Mouse (Mus musculus) olfactory bulb, adult 2 months (tissue): ENCODE measurements at regions not wholly inside any gene's neighbourhood (a gene's known extent, or its start where the extent isn't known, plus 50 kb on each side); places are given as distances from the start of the nearest gene placed in this dataset.

Experiments
- H3K27ac ChIP-seq: fragments of 200-500 bp; 2 replicates; pipeline ENCODE4 v1.5.1; 2012; ENCODE audit warnings: low read depth, low read length; ENCODE audit not compliant: insufficient read depth
- H3K4me1 ChIP-seq: fragments of 200-500 bp; 2 replicates; pipeline ENCODE4 v1.6.1; 2012; ENCODE audit warnings: low read length; ENCODE audit not compliant: control insufficient read depth, insufficient read depth
- H3K4me3 ChIP-seq: fragments of 200-500 bp; 2 replicates; pipeline ENCODE4 v1.5.1; 2012; ENCODE audit warnings: mild to moderate bottlenecking, low read depth, low read length, moderate library complexity; ENCODE audit not compliant: insufficient read depth
- CTCF ChIP-seq: fragments of 200-500 bp; IDR thresholded peaks from 2 replicates; pipeline ENCODE4 v1.5.1; 2012; ENCODE audit warnings: low read depth, mild to moderate bottlenecking, low read length, moderate library complexity; ENCODE audit not compliant: insufficient read depth
- POLR2A ChIP-seq: fragments of 200-500 bp; IDR thresholded peaks from 2 replicates; pipeline ENCODE4 v1.6.1; 2012; ENCODE audit warnings: mild to moderate bottlenecking, low read depth, low read length, moderate library complexity; ENCODE audit not compliant: insufficient read depth
- WGBS: fragments of 180-500 bp; shearing (Covaris S2); methylation state at CpG from one replicate; pipeline ENCODE4 v1.1.7; 2018; 5-methylcytosine and 5-hydroxymethylcytosine counted together

DNA sequence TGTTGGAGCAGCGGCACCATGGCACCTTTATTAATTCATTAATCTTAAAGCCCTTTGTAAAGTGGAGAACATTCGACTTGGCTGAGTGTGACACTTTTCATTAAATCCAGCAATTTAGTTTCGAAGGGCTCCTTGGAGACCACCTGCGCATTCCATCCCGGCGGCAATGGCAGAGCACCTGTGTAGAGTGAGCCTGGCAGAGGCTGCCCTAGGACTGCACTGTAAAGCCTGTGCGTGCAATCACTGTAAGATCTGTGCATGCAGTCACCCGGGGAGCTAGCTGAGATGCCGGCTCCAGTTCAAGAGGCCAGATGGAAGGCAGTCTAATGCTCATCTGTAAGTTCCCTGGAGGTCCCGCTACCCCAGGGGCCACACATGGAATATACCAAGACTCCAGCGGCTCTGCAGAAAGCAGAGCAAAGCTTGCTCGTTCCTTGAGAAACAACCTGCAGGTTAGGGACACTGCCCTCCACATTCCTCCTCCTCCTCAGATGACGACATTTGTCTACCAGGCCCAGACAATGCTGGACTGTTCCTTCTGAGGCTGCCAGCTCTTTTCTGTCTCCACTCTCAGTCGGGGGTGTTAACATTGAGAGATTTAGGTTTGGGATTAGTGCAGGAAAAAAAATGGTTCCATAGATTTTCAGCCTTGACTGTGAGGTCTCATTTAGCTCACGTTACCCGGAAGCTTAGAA lies 65.2 kb upstream of the Mkln1 start:
- Histone ChIP-seq H3K4me1 (peaks cover 20% of the 10 kb centered on the region), H3K4me3 (no peak overlapping the region), H3K27ac (no peak overlapping the region)
- WGBS: 67% methylated on average over 16 of the region's 16 CpGs
- no peak for TF ChIP-seq POLR2A
- TF ChIP-seq CTCF: no peak

DNA sequence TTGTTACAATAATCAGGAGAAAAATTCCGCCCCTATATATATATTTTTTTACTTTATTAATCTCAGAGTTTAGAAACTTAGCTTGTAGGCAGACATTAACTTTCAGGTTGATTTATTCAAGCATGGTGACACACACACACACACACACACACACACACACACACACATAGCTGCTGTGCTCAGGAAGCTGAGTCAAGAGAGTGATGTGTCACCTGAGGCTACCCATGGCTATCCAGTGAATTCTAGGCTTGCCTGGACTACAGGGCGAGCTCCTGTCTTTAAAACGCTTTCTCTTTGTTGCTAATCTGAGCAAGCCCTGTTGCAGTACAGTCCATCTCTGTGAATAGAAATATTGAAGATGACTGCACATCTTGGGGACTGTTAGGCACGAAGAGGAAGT lies 64.4 kb upstream of the Mkln1 start:
- 94% methylated on average over 4 of the region's 4 CpGs for WGBS
- Histone ChIP-seq H3K4me1 (peaks cover 21% of the 10 kb centered on the region), H3K4me3 (no peak overlapping the region)

DNA sequence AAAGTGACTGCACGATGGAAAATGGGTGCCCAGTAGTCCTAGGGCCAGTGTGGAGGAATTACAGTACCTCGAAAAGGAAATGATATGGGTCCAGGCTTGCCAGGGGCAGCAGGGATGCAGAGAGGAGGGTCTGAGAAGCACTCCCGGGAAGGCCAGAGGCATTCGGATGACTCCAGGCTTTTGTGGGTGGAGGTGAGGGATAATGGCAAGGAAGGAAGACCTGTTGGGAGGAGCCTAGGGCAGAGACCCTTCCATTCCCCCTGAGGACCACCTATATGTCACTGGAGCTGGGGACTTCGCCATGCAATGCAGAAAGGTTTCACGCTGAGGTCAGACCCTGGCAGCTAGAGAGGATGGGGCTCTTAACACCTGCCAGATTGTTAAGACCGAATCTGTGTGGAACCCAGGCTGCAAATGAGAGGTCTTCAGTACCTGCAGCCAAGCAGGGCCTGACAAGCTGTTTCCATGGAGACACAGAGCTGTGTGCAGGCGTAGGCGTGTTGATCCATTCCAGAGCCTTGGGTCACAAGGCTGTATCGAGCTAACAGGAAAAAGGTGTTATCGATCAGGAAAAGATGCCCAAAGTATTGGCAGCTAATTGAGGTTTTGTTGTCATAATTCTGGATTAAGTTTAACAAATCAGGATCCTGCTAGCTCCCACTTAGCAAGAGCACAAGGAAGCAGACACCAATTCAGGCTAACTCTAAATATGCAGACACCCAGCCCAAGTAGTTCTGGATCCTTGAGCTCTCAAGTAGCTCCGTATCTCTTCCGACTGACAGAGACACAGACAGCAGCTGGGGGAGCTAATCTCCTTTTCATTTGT lies 59.2 kb upstream of the Mkln1 start:
- 43% methylated on average over 13 of the region's 13 CpGs for WGBS
- H3K27ac ChIP-seq: peak overlapping the region; percentile 85
- TF ChIP-seq POLR2A (no peak), CTCF (no peak)
- H3K4me1 ChIP-seq: peaks cover 10% of the 10 kb centered on the region
- no peak overlapping the region for H3K4me3 ChIP-seq

More for the DNA sequence above, 64.4 kb upstream of the Mkln1 start:
- no peak overlapping the region for H3K27ac ChIP-seq
- no peak for TF ChIP-seq CTCF
- TF ChIP-seq POLR2A: no peak

DNA sequence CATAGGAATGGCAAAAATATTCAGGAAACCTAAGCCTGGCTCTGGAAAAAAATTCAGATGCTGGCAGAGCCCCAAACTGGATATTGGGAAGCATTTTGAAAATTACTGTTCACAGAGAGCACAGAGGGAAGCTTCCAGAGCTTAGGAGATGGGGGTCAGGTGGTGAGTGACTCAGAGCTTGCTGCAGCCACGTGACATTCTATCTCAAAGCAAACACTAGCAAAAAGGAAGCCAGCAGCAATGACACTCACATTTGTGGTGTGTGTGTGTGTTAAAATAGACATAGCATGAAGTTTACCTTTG lies 58.6 kb upstream of the Mkln1 start:
- peaks cover 6% of the 10 kb centered on the region for H3K4me1 ChIP-seq
- WGBS: 11% methylated on average over 1 of the region's 1 CpGs
- no peak overlapping the region for H3K4me3 ChIP-seq
- TF ChIP-seq POLR2A: no peak
- no peak for TF ChIP-seq CTCF
- H3K27ac ChIP-seq: peak overlapping the region; percentile 85

DNA sequence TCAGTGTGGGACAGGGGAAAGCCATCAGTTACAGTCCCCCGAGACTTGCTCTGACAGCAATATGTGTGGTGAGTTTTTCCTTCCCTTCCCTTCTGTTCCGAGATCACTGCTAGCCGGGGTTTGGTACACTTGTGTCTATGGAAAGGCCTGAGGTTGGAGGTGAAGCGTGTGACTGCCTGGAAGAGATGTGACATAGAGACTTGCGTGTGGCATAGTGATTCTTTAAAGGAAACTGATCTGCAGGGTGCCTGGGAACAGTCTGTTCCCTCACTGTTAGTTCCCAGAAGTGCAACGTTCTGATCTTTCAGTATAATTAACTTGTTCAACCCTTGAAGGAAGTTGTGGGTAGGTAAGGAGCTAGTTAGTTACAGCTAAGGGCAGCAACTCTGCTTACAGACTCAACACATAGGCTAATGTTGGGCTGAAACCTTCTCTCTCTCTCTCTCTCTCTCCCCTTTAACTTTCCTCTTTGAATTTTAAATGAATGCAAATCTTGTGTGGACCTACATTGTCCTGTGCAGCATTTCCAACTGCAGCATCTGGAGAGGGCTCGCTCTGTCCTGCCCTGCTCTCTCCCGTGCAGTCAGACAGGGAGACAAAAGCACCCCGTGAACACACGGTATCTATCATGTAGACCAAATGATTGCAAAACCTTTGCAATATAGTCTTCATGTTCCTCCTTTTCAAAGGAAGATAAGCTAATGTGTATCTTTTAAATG lies 53.0 kb upstream of the Mkln1 start:
- H3K27ac ChIP-seq: no peak overlapping the region
- TF ChIP-seq CTCF: no peak
- TF ChIP-seq POLR2A: no peak
- WGBS: 53% methylated on average over 10 of the region's 10 CpGs
- H3K4me3 ChIP-seq: no peak overlapping the region
- H3K4me1 ChIP-seq: peaks cover 3% of the 10 kb centered on the region; the same call in 1 of the 2 replicates

DNA sequence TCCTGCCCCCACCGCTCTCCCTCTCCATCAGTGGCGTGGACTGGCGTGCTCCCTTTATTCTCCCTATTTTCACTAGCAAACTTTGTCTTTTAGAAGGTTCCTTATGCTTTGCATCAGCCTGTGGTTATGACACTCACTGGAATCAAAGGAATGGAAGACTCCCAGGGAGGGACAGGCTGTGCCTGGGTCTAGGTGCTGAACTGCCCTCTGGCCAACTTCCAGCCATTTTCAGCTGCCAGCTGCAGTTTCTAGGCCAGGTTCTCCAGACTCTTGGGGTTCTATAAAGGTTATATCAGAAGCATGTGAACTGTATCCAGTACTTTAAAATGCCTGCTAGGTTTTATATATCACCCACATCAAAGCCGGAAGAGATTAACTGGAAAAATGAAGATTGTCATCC lies 50.2 kb upstream of the Mkln1 start:
- WGBS: 96% methylated on average over 4 of the region's 4 CpGs
- no peak for TF ChIP-seq POLR2A
- no peak for TF ChIP-seq CTCF
- H3K4me1 ChIP-seq: peaks cover 3% of the 10 kb centered on the region; the same call in 1 of the 2 replicates
- H3K4me3 ChIP-seq: no peak overlapping the region
- no peak overlapping the region for H3K27ac ChIP-seq
